Mouse (Mus musculus) liver, adult 2 months (tissue): Measurements from ENCODE around the gene Tmem108.

Source experiments
- CTCF ChIP-seq: fragments of 200-500 bp; IDR thresholded peaks from 2 replicates; pipeline ENCODE4 v1.5.1; 2011; ENCODE audit warnings: low read depth, low read length, control low read depth
- POLR2A ChIP-seq: fragments of 200-500 bp; IDR thresholded peaks from 2 replicates; pipeline ENCODE4 v1.6.1; 2011; ENCODE audit warnings: low read length, control low read depth; ENCODE audit not compliant: insufficient read depth; ENCODE audit errors: extremely low read depth

GRCm38 (mm10) chr9:103540518-103540917, 221.1 kb downstream of the Tmem108 start:
- no peak for TF ChIP-seq POLR2A
- TF ChIP-seq CTCF = no peak
